Mouse (Mus musculus): ENCODE data around the gene Tm9sf4. TPM values are rescaled to one million over a fixed set of nuclear protein-coding genes. Genes with fewer than 3 reads are reported as not detected.

The Tm9sf4 gene
- polyA plus RNA-seq, 1 experiment from 2014 or later: 36.2 TPM

- peak overlapping the region; percentile 88 for H3K9ac ChIP-seq (ENCODE audit: low read depth, low read length)
- ATAC-seq (ENCODE audit: low read depth): no peak
- peak overlapping the region; percentile 90 for H3K27ac ChIP-seq (ENCODE audit: low read length)
- H3K9me3 ChIP-seq (replicated peaks; ENCODE audit: control insufficient read depth, low read length): no peaks in the 10 kb centered on the region
- no peaks in the 10 kb centered on the region for H3K27me3 ChIP-seq (ENCODE audit: control insufficient read depth, insufficient read depth, low read depth, low read length)
- peak overlapping the region; percentile 85 for H3K4me2 ChIP-seq (ENCODE audit: low read depth, low read length)
- peaks cover 8% of the 10 kb centered on the region; the same call in 1 of the 2 replicates for H3K36me3 ChIP-seq (ENCODE audit: control insufficient read depth, insufficient read depth)
- 47% methylated on average over 6 of the region's 6 CpGs for WGBS (ENCODE audit: insufficient replicate concordance)
- peak overlapping the region; percentile 88 for H3K4me3 ChIP-seq (ENCODE audit: low read depth, low read length)
- H3K4me1 ChIP-seq (ENCODE audit: control insufficient read depth, low read depth, low read length): peaks cover 33% of the 10 kb centered on the region
Observed at GRCm38 (mm10) chr2:153242156-153242555, 81.1 kb downstream of the Tm9sf4 start.

- no peak overlapping the region for H3K27ac ChIP-seq (ENCODE audit: low read length)
- no peak overlapping the region for H3K4me2 ChIP-seq (ENCODE audit: low read depth, low read length)
- peaks cover 11% of the 10 kb centered on the region for H3K36me3 ChIP-seq (ENCODE audit: control insufficient read depth, insufficient read depth)
- H3K27me3 ChIP-seq (ENCODE audit: control insufficient read depth, insufficient read depth, low read depth, low read length): no peaks in the 10 kb centered on the region
- H3K9me3 ChIP-seq (replicated peaks; ENCODE audit: control insufficient read depth, low read length): no peaks in the 10 kb centered on the region
- H3K4me3 ChIP-seq (ENCODE audit: low read depth, low read length): no peak overlapping the region
- no peak for ATAC-seq (ENCODE audit: low read depth)
- no peak overlapping the region for H3K9ac ChIP-seq (ENCODE audit: low read depth, low read length)
- H3K4me1 ChIP-seq (ENCODE audit: control insufficient read depth, low read depth, low read length): no peaks in the 10 kb centered on the region
- WGBS (ENCODE audit: insufficient replicate concordance): 70% methylated on average over 5 of the region's 5 CpGs
Observed at GRCm38 (mm10) chr2:153249751-153250150, 88.6 kb downstream of the Tm9sf4 start.

GRCm38 (mm10) chr2:153256604-153257003 lies 95.5 kb downstream of the Tm9sf4 start:
- no peak overlapping the region for H3K4me3 ChIP-seq (ENCODE audit: low read depth, low read length)
- no peaks in the 10 kb centered on the region for H3K27me3 ChIP-seq (ENCODE audit: control insufficient read depth, insufficient read depth, low read depth, low read length)
- no peak overlapping the region for H3K27ac ChIP-seq (ENCODE audit: low read length)
- H3K36me3 ChIP-seq (ENCODE audit: control insufficient read depth, insufficient read depth): peaks cover 9% of the 10 kb centered on the region
- H3K4me1 ChIP-seq (ENCODE audit: control insufficient read depth, low read depth, low read length): peaks cover 25% of the 10 kb centered on the region
- ATAC-seq (ENCODE audit: low read depth): no peak
- 80% methylated on average over 2 of the region's 2 CpGs for WGBS (ENCODE audit: insufficient replicate concordance)
- H3K9me3 ChIP-seq (replicated peaks; ENCODE audit: control insufficient read depth, low read length): no peaks in the 10 kb centered on the region
- H3K9ac ChIP-seq (ENCODE audit: low read depth, low read length): no peak overlapping the region
- no peak overlapping the region for H3K4me2 ChIP-seq (ENCODE audit: low read depth, low read length)

GRCm38 (mm10) chr2:153259030-153259863 lies 98.1 kb downstream of the Tm9sf4 start:
- no peaks in the 10 kb centered on the region for H3K27me3 ChIP-seq (ENCODE audit: control insufficient read depth, insufficient read depth, low read depth, low read length)
- no peak overlapping the region for H3K9ac ChIP-seq (ENCODE audit: low read depth, low read length)
- no peak for ATAC-seq (ENCODE audit: low read depth)
- H3K9me3 ChIP-seq (replicated peaks; ENCODE audit: control insufficient read depth, low read length): no peaks in the 10 kb centered on the region
- 30% methylated on average over 12 of the region's 12 CpGs for WGBS (ENCODE audit: insufficient replicate concordance)
- peaks cover 29% of the 10 kb centered on the region for H3K4me1 ChIP-seq (ENCODE audit: control insufficient read depth, low read depth, low read length)
- peak overlapping the region; percentile 48 for H3K27ac ChIP-seq (ENCODE audit: low read length)
- peaks cover 13% of the 10 kb centered on the region for H3K36me3 ChIP-seq (ENCODE audit: control insufficient read depth, insufficient read depth)
- 0 out of 2 replicates have a peak overlapping the region, but pooled peaks have one; percentile 15 for H3K4me2 ChIP-seq (ENCODE audit: low read depth, low read length)
- H3K4me3 ChIP-seq (ENCODE audit: low read depth, low read length): no peak overlapping the region

Other genes with a start within 250 kb of the Tm9sf4 start
- gene Mylk2, start 250.0 kb upstream of the Tm9sf4 start, polyA plus RNA-seq (2015; fragmentation: Nextera tagmentation; extraction: Ambion mirVana): 0.13 and 0.24 TPM in 2 replicates
- gene Foxs1, start 228.1 kb upstream of the Tm9sf4 start, polyA plus RNA-seq (2015; fragmentation: Nextera tagmentation; extraction: Ambion mirVana): 0.21 and 0.35 TPM in 2 replicates
- gene Dusp15, start 209.6 kb upstream of the Tm9sf4 start, polyA plus RNA-seq (2015; fragmentation: Nextera tagmentation; extraction: Ambion mirVana): not detected in 2 replicates
- 0.09 and 0.13 TPM in 2 replicates for gene Ttll9, start 198.8 kb upstream of the Tm9sf4 start, polyA plus RNA-seq (2015; fragmentation: Nextera tagmentation; extraction: Ambion mirVana)
- gene Pdrg1, start 145.9 kb upstream of the Tm9sf4 start, polyA plus RNA-seq (2015; fragmentation: Nextera tagmentation; extraction: Ambion mirVana): 31.6 and 34.0 TPM in 2 replicates
- gene Xkr7, start 129.5 kb upstream of the Tm9sf4 start, polyA plus RNA-seq (2015; fragmentation: Nextera tagmentation; extraction: Ambion mirVana): not detected in 2 replicates
- gene Ccm2l, start 95.3 kb upstream of the Tm9sf4 start, polyA plus RNA-seq (2015; fragmentation: Nextera tagmentation; extraction: Ambion mirVana): 0.37 and 0.52 TPM in 2 replicates
- gene Hck, start 52.8 kb upstream of the Tm9sf4 start, polyA plus RNA-seq (2015; fragmentation: Nextera tagmentation; extraction: Ambion mirVana): 10.1 and 11.7 TPM in 2 replicates
- gene Tspyl3, start 64.1 kb downstream of the Tm9sf4 start, polyA plus RNA-seq (2015; fragmentation: Nextera tagmentation; extraction: Ambion mirVana): 2.0 and 2.4 TPM in 2 replicates
- 13.9 and 16.7 TPM in 2 replicates for gene Plagl2, start 80.1 kb downstream of the Tm9sf4 start, polyA plus RNA-seq (2015; fragmentation: Nextera tagmentation; extraction: Ambion mirVana)
- 2.8 and 3.0 TPM in 2 replicates for gene Pofut1, start 80.2 kb downstream of the Tm9sf4 start, polyA plus RNA-seq (2015; fragmentation: Nextera tagmentation; extraction: Ambion mirVana)
- 1.9 and 2.1 TPM in 2 replicates for gene Kif3b, start 130.1 kb downstream of the Tm9sf4 start, polyA plus RNA-seq (2015; fragmentation: Nextera tagmentation; extraction: Ambion mirVana)
- 4.2 and 4.7 TPM in 2 replicates for gene Asxl1, start 184.5 kb downstream of the Tm9sf4 start, polyA plus RNA-seq (2015; fragmentation: Nextera tagmentation; extraction: Ambion mirVana)

All from liver, embryonic 16.5 days (tissue).